Mouse (Mus musculus): Measurements from ENCODE around the gene H2al1j. TPM values are rescaled to one million over a fixed set of nuclear protein-coding genes. Genes with fewer than 3 reads are reported as not detected.

H2al1j gene
- polyA plus RNA-seq, 1 experiment from 2014 or later, result not detected

DNA sequence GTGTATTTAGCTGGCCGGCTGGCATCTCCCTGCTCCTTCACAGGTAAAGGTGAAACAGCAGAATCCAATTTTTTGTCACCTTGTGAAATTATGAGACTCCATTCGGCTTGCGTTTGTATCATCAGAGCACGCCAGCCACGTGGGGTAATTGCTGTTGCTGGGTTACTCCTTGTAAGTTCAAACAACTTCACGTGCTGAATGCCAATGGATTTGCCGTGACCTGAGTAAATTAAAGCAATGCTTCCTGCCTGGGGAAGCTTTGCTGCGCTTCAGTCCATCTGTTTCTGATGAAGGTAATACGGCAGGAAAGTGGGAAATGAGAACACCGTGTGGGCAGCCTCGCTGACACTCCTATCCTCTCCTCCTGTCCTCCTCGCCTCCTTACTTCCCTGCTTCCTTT lies 37.5 kb downstream of the H2al1j start:
- Histone ChIP-seq H3K4me2 (ENCODE audit: low read depth) (no peak overlapping the region), H3K9ac (ENCODE audit: low read length) (no peak overlapping the region), H3K4me1 (ENCODE audit: control insufficient read depth, insufficient read depth, low read length) (no peaks in the 10 kb centered on the region), H3K9me3 (ENCODE audit: control insufficient read depth, low read length) (no peaks in the 10 kb centered on the region), H3K27ac (ENCODE audit: low read depth, low read length) (no peak overlapping the region), H3K36me3 (ENCODE audit: control insufficient read depth, insufficient read depth, low read length) (no peaks in the 10 kb centered on the region), H3K4me3 (ENCODE audit: low read depth, low read length) (no peak overlapping the region), H3K27me3 (ENCODE audit: control insufficient read depth, insufficient read depth, low read length) (0 out of 2 replicates have a peak, but pooled peaks cover 2% of the 10 kb centered on the region)
- 58% methylated on average over 12 of the region's 12 CpGs for WGBS
- DNase-seq (ENCODE audit: low spot score) (no peak), ATAC-seq (ENCODE audit: insufficient read depth, low FRiP score, low TSS enrichment) (no peak)

Other genes starting within 250 kb of the H2al1j start
- gene H2al1a, start 28.6 kb upstream of the H2al1j start, polyA plus RNA-seq (2014; fragmentation: Nextera tagmentation; extraction: Ambion mirVana), result not detected in 2 replicates
- gene H2al1b, start 25.4 kb upstream of the H2al1j start, polyA plus RNA-seq (2014; fragmentation: Nextera tagmentation; extraction: Ambion mirVana), result not detected in 2 replicates
- gene H2al1c, start 22.2 kb upstream of the H2al1j start, polyA plus RNA-seq (2014; fragmentation: Nextera tagmentation; extraction: Ambion mirVana), result not detected in 2 replicates
- gene H2al1d, start 19.0 kb upstream of the H2al1j start, polyA plus RNA-seq (2014; fragmentation: Nextera tagmentation; extraction: Ambion mirVana), result not detected in 2 replicates
- not detected in 2 replicates for gene H2al1e, start 15.9 kb upstream of the H2al1j start, polyA plus RNA-seq (2014; fragmentation: Nextera tagmentation; extraction: Ambion mirVana)
- not detected in 2 replicates for gene H2al1f, start 12.7 kb upstream of the H2al1j start, polyA plus RNA-seq (2014; fragmentation: Nextera tagmentation; extraction: Ambion mirVana)
- gene H2al1g, start 9.6 kb upstream of the H2al1j start, polyA plus RNA-seq (2014; fragmentation: Nextera tagmentation; extraction: Ambion mirVana), result not detected in 2 replicates
- gene H2al1h, start 6.3 kb upstream of the H2al1j start, polyA plus RNA-seq (2014; fragmentation: Nextera tagmentation; extraction: Ambion mirVana), result not detected in 2 replicates
- not detected in 2 replicates for gene H2al1i, start 3.2 kb upstream of the H2al1j start, polyA plus RNA-seq (2014; fragmentation: Nextera tagmentation; extraction: Ambion mirVana)